Mouse (Mus musculus) mouse trophoblast stem cell (cell line): ENCODE results near the gene 5730596B20Rik.

ENCODE experiments used
- in situ Hi-C, 2 experiments: fragments of 300-500 bp; cut with MseI, MboI; formaldehyde crosslinking; loops; 2 replicates in 1 of 2; 3 replicates in 1 of 2; pipeline ENCODE4 v1.15.1; 2025

5730596B20Rik gene

GRCm38 (mm10) chr6:52197271-52197670 lies 20.0 kb downstream of the 5730596B20Rik start:
- in situ Hi-C loops: no loop called here

- in situ Hi-C loops: loop anchor here (10.0 to 25.0 kb wide), 3 partner anchors 195 to 588 kb away; no protein-coding TSS in a partner anchor
Measured at GRCm38 (mm10) chr6:52200073-52200750, 22.9 kb downstream of the 5730596B20Rik start.

GRCm38 (mm10) chr6:52200751-52201250 lies 23.5 kb downstream of the 5730596B20Rik start:
- in situ Hi-C loops: loop anchor here (10.0 to 25.0 kb wide), 3 partner anchors 196 to 588 kb away; no protein-coding TSS in a partner anchor

GRCm38 (mm10) chr6:52201269-52201668 lies 24.0 kb downstream of the 5730596B20Rik start:
- in situ Hi-C loops: loop anchor here (10.0 to 25.0 kb wide), 3 partner anchors 196 to 589 kb away; no protein-coding TSS in a partner anchor

GRCm38 (mm10) chr6:52202362-52203120 lies 25.2 kb downstream of the 5730596B20Rik start:
- in situ Hi-C loops: loop anchor here (10.0 to 25.0 kb wide), 3 partner anchors 198 to 590 kb away; no protein-coding TSS in a partner anchor

- in situ Hi-C loops: loop anchor here (10.0 to 25.0 kb wide), 3 partner anchors 198 to 591 kb away; no protein-coding TSS in a partner anchor
Measured at GRCm38 (mm10) chr6:52203121-52203370, 25.7 kb downstream of the 5730596B20Rik start.

- in situ Hi-C loops: loop anchor here (10.0 to 25.0 kb wide), 3 partner anchors 199 to 591 kb away; no protein-coding TSS in a partner anchor
Measured at GRCm38 (mm10) chr6:52203371-52204049, 26.2 kb downstream of the 5730596B20Rik start.

- in situ Hi-C loops: loop anchor here (10.0 to 25.0 kb wide), 3 partner anchors 199 to 592 kb away; no protein-coding TSS in a partner anchor
Measured at GRCm38 (mm10) chr6:52204050-52204752, 26.9 kb downstream of the 5730596B20Rik start, which contains the start of gene Hoxa5. TSS of gene Hoxa5 (minus strand) at chr6:52204587.

- in situ Hi-C loops: loop anchor here (10.0 to 25.0 kb wide), 3 partner anchors 200 to 593 kb away; no protein-coding TSS in a partner anchor
Measured at GRCm38 (mm10) chr6:52205221-52205620, 27.9 kb downstream of the 5730596B20Rik start.

GRCm38 (mm10) chr6:52205638-52206621 lies 28.6 kb downstream of the 5730596B20Rik start:
- in situ Hi-C loops: loop anchor here (10.0 to 25.0 kb wide), 3 partner anchors 201 to 594 kb away; no protein-coding TSS in a partner anchor

GRCm38 (mm10) chr6:52206882-52207683 lies 29.8 kb downstream of the 5730596B20Rik start:
- in situ Hi-C loops: loop anchor here (10.0 to 25.0 kb wide), 3 partner anchors 202 to 595 kb away; no protein-coding TSS in a partner anchor

- in situ Hi-C loops: loop anchor here (10.0 to 25.0 kb wide), 3 partner anchors 203 to 595 kb away; no protein-coding TSS in a partner anchor
Measured at GRCm38 (mm10) chr6:52207684-52207976, 30.3 kb downstream of the 5730596B20Rik start.

- in situ Hi-C loops: loop anchor here (10.0 to 25.0 kb wide), 3 partner anchors 203 to 596 kb away; no protein-coding TSS in a partner anchor
Measured at GRCm38 (mm10) chr6:52208072-52208867, 31.0 kb downstream of the 5730596B20Rik start, which contains the start of gene Hoxa6. TSS of gene Hoxa6 (minus strand) at chr6:52208722.

- in situ Hi-C loops: loop anchor here (10.0 to 25.0 kb wide), 3 partner anchors 204 to 597 kb away; no protein-coding TSS in a partner anchor
Measured at GRCm38 (mm10) chr6:52208868-52209684, 31.8 kb downstream of the 5730596B20Rik start.

- in situ Hi-C loops: loop anchor here (10.0 to 25.0 kb wide), 3 partner anchors 205 to 597 kb away; no protein-coding TSS in a partner anchor
Measured at GRCm38 (mm10) chr6:52209685-52210046, 32.4 kb downstream of the 5730596B20Rik start.

GRCm38 (mm10) chr6:52211170-52211935 lies 34.1 kb downstream of the 5730596B20Rik start:
- in situ Hi-C loops: loop anchor here in 1 of 2 experiments (25.0 kb wide), 1 partner anchor 599 kb away; no protein-coding TSS in a partner anchor
